Mouse (Mus musculus) brain, embryonic 14.5 days (tissue): ENCODE results near the gene Map2k6.
A peak's percentile ranks its signal among the peaks of the same experiment; 100 is the strongest.

ENCODE experiments used
- CTCF ChIP-seq: fragments of 200-500 bp; IDR thresholded peaks from 2 replicates; pipeline ENCODE4 v1.5.1; 2012; ENCODE audit warnings: inconsistent platforms, mild to moderate bottlenecking, moderate library complexity, borderline replicate concordance; ENCODE audit not compliant: insufficient read depth, insufficient read length; ENCODE audit errors: extremely low read depth
- POLR2A ChIP-seq: fragments of 200-500 bp; IDR thresholded peaks from 2 replicates; pipeline ENCODE4 v1.6.1; 2012; ENCODE audit warnings: mild to moderate bottlenecking, inconsistent platforms, borderline replicate concordance; ENCODE audit not compliant: poor library complexity, insufficient read depth, insufficient read length, severe bottlenecking; ENCODE audit errors: extremely low read depth

DNA sequence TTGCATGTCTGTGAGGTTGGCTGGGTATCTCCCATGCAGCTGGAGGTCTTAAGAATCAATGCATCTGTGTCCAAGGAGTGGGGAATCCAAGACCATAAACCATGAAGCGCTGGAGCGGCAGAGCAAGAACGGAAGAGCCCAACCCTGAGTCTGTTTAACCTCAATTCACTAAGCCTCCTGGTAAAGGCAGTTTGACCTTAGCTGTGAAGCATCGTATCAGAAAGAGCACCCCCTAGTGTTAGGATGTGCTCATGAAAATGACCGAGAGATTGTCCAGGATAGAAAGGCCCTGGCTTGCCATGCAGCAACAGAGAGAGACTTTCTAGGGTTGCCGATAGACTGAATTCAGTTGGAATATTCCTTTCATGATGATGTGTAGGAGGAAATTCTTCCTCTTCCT is 84.2 kb downstream of the Map2k6 start:
- peak; percentile 64; the same call in 1 of the 2 replicates for TF ChIP-seq CTCF
- TF ChIP-seq POLR2A: no peak
